Mouse (Mus musculus) hematopoietic stem cell, adult 5-6 weeks (primary cell): Measurements from ENCODE around the gene Apobec2. TPM values are rescaled to one million over a fixed set of nuclear protein-coding genes. Genes with fewer than 3 reads are reported as not detected.

ENCODE experiments used
- ATAC-seq, 2 experiments: fragments of 125-278 bp in 1 of 2; replicated peaks in 1 of 2; 2 replicates each; pipeline ENCODE4 v1.8.0; 2016 to 2017; ENCODE audit warnings: inconsistent platforms in 2 of 2, mild to moderate bottlenecking in 2 of 2, moderate number of reproducible peaks in 2 of 2, low read depth in 1 of 2, moderate TSS enrichment in 1 of 2; ENCODE audit not compliant: low FRiP score in 2 of 2, poor library complexity in 2 of 2, severe bottlenecking in 2 of 2, insufficient read depth in 1 of 2, low TSS enrichment in 1 of 2
- total RNA-seq: library from RNA; stranded (forward); fragments of 172-1452, 232-1000 nt; gene quantifications from 2 replicates; pipeline ENCODE4 v1.2.3, GENCODE M21; 2017

Apobec2 gene
- total RNA-seq, 1 experiment from 2014 or later = not detected

DNA sequence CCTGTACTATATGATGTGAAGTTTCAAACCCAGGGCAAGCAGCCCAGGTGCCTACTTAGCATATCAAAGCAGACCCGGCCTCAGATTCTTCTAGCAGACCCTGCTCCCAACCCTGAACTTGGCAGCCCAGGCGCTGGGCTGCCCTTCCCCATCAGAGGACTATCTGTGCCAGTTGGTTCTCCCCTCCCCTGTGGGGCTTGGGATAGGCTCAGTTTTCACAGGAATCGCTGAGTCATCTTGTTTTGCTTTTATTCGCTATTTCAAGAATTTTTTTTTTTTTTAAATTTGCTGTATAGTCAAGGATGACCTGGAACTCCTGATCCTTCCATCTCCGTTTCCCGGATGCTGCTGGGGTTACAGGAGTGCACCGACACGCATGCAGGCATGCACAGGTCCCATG is 14.9 kb upstream of the Apobec2 start:
- ATAC-seq = no peak

DNA sequence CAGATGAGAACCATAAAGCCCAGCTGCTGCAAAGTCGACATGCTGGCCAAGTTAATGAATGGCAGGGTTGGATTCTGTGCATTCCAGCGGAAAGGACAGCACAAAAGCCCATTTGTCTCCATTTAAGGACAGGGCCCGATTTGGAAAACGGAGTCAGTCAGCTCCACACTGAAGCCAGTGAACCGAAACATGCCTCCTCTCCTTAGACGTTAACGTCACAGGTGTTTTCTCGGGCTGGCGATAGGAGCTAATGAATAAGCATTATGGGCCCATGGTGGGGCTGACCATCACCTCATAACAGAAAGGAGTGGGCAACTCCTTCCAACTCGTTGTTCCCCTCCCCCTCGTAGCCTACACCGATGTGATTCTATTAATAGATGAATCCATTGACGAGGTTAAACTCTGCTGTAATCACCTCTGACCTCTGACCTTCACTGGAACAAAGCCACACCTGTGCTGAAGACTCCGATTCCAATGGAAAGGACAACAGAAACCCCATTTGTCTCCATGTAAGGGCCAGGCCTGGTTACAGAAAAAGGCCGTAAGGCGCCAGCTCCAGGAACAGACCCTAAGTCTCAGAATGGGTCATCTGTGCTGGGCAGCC is 10.9 kb upstream of the Apobec2 start:
- no peak for ATAC-seq

DNA sequence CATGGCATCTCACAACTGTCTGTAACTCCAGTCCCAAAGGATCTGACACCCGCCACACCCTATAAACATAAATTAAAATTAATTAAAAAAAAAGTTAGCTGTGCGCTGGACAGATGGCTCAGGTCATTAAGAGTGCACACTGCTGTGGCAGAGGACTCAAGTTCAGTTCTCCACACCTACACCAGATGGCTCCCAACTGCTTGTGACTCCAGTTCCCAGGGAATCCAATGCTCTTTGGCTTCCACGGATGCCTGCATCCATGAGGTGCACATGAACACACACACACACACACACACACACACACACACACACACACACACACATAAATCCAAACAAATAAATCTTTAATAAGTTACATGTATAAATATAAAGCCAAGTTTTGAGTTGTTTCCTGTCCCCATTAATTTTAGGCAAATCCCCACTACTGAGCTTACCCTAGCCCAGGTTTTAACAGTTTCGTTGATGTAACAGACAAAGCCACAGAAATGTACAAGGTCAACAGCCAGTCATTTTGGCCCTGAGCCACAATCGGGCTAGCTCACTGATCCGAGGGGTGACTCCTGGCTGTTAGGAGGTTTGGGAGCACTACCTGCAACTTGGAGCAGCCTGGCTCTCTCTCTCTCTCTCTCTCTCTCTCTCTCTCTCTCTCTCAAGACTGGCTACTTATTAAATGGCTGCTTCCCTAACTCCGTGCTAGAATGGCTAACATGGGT is 10.2 kb upstream of the Apobec2 start:
- no peak for ATAC-seq

DNA sequence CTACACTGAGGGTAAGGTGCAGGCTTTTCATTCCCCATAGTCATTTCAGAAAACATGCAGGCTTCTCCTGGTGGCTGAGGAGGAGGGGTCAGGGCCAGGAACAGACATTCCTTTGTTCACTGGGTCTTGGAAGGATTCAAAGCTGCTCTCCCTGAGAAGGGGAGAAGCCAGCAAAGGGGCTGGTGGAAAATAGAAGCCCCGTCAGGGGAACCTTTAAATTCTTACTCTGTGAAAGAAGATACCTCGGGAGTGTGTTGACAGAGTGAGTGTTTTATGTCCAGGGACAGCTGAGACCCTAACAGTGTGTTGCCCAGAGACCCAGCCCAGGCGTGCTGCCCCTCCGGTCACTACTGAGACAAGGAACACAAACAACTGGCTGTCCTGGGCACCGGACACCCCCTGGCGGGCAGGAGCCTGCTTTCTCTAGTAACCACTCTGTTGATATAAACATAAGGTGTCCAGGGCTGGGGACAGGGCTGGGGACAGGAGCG is 4.7 kb upstream of the Apobec2 start:
- no peak for ATAC-seq

DNA sequence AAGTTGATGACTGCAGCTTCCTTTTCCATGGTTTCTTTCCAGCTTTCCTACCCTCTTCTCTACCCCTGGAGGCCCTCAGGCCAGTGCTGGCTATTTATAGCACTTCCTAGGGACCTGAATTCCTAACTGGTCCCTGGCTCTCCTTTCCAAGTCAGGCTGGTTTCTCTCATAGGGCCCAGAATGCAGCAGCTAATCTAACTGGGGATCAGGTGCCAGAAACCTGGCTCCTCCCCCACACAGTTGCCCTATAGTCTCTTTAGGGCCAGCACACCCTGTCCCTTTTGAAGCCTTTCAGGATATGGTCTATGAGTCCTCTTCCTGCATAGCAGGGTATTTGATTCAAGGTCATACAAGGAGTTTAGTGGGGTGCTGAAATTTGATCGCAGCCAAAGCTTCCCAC is 3.8 kb upstream of the Apobec2 start:
- ATAC-seq = no peak

DNA sequence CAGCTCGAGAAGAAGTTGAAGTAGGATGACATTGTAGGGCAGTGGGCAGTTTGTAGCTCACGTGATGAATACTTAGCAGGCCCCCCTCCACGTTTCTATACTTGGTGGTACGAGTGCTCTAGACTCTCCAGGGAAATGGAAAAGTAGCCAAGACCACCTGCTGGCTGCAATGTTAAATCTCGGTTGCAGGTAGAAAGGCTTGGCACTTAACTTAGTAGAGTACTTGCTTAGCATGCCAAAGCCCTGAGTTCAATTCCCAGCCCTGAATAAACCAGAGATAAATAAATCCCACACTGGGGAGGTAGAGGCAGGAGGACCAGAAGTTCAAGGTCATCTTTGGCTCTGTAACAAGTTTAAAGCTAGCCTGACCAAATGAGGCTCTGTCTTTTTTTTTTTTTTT is 1.7 kb upstream of the Apobec2 start:
- no peak for ATAC-seq

DNA sequence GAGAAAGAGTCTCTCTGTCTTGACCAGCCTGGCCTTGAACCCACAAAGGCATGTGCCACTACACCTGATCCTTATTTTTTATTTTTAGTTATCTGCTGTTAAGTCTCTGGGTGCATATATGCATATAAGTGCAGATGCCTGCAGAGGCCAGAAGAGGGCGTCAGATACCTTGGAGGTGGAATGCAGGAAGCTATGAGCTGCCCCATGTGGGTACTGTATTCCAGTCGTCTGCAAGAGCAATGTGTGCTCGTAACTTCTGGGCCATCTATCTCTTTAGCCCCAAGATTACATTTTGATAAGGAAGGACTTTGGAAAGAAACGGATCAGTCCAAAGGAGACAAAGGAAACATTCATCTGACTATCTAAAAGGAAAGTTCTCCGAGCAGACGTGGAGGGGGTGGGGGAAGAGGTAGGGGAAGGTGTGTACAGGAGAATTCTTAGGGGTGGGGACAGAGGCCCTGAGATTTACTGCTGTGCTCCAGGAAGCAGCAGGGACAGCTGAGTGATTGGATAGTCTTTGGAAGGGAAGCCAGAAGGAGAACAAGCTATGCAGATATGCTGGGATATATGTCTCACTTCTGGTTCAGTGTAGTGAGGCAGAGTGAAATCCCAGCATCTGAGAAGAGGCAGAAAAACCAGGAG is 1.1 kb upstream of the Apobec2 start:
- ATAC-seq = no peak

DNA sequence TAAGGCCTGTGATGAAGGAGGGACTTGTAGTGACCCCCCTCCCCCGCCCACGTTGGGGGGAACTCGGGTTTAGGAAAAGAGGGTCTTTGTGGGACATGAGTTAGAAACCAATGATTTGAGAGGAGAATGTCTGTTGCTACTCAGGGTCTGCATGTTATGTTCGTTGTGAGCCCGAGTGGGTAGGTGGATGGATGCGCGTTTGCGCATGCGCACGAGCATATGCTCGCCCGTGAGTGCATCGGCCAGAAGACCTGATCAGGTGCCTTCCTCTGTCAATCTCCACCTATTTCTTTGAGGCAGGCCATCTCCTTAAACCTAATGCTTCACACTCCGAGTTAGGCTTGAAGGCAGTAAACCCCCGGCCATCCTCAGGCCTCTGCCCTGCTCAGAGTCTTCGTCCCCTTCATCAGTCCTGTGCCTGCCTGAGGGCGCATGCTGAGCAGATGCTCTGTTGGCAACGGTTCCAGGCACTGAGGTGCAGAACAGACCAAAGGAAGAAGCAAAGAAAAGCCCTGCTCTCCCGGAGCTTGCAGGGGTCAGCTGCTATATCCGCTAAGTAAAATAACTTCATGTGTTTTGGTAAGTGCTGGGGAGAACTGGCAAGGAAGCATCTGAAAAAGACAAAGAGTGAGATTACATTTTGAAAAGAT is 401 bp upstream of the Apobec2 start:
- no peak for ATAC-seq

DNA sequence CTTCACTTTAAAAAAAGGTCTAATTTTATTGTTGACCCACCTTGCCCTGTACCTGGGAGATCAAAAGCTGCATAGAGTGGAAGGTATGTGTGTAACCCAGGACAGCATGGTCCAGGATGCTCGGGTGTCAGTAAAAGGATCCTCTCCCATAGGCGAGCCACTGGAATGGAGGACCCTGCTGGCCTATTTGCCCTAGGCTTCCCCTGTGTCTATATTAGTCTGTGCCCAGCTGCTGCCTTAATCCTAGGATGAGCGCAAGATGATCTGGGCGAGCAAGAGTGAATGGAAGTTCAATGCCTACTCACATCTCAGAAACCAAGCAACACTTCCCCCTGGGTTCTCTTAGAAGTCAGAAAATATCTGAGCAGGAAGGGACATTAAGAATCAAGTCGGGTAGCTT is 1.7 kb downstream of the Apobec2 start:
- ATAC-seq = no peak

DNA sequence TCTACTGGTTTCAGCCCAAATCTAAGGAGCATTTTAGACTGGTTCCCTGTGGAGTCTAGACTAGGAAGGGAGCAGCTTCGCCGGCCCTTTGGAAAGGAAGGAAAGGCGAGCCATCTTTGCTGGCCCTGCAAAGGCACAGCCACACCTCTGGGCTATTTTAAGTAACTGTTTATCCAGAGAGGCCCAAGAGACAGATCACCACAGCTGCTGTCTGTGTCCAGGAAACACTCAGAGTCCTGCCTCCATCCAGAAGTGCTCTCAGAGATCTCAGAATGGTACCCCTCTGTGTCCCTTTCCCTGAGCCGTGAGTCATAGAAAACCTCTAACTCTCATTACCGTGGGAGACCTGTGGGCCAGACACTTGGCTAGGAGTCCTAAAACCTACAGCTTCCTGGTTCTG is 2.3 kb downstream of the Apobec2 start:
- ATAC-seq = no peak

DNA sequence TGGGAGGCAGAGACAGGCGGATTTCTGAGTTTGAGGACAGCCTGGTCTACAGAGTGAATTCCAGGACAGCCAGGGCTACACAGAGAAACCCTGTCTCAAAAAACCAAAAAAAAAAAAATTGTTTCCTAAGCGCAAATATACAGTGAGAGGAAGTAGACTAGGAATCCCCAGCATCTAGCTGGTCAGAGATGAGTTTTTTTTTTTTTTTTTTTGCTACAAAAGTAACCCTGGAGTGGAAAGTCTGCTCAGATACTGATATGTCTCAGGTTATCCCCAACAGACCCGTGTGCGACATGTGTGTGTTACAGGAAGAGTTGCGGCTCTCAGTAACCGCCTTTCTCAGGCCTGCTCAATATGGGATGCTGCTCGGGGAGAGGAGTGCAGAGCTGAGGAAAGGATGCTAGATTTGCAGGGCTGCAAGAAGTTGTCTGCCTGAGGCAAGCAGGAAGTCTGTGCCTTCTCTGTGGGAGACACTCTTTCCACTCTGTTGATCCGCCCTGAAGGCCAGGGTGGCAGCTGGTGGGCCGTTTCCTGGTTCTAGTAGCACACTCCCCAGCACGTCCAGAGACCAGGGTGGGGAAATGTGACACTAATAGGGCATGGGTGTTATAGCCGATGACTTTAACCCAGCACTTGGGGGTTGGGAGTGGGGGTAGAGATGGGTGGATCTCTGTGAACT is 4.7 kb downstream of the Apobec2 start:
- ATAC-seq = peak; percentile 18 to 36; a peak in 2 of 4 replicates

DNA sequence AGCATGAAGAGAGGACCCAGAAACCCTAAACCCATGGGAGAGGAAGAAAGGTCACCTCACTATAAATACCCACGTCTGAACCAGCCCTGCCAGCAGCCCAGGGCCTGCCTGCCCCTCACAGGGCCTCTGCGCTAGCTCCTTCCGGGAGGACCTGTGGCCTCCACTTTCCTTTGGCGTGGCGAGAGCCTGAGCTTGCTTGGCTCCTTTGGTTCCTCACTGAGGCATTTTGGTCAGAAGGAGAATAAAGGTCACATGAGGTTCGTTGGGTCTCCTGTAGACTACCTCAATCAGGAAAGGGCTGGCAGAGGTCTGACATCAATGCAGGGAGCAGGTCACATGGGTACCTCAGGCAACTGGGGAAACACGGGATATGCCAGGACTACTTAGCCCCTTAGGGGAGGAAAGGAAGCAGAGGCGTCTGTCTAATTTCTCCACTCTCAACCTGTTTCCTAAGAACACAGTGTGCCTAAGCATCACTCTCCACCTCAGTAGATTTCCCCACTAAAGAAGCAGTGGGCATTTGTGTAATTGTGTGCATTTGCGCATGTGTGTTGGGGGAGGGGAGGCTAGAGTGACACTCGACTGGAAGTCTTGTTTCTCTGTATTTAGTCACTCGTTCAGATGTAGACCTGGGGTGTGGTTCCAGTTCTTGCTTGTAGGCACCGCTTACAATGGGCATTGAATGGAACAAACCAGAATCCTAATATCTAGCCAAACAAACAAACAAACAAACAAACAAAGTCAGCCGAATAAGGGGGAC is 5.6 kb downstream of the Apobec2 start:
- peak; percentile 14 to 25; a peak in 3 of 4 replicates for ATAC-seq

DNA sequence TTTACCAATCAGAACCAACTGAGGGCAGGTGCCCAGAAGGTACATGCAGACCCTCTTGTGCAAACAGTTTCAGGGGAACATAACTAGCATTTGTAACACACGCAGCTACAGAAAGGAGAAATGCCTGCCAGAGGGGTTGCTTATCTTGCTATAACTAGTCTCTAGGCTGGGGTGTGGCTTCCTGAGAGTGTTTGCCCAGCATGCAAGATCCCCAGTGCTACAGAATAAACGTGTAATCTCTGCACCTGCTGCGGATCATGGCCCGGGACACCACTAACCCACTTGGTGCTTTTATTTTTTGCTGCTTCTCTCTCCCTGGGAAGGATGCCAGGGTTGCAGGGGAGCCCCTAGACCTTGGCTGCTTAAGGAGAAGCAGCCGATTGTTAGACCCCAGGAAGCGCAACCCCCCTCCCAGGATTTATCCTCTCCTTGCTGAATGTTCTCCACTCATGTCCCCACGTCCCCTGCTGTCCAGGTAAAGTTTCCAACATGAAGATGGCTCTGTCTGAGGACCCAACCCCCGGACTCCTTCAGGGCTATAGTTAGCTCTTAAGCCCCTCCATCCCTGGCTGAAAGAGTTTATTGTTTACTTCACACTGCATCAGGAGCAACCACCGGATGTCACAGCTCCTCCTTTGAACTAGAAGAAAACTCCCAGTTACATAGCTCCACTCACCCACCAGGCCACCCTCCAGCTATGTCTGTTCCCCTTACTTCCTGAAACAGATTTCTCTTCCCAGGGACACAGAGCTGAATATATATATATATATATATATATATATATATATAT is 6.7 kb downstream of the Apobec2 start:
- ATAC-seq = peak; percentile 58 to 66; a peak in 3 of 4 replicates

DNA sequence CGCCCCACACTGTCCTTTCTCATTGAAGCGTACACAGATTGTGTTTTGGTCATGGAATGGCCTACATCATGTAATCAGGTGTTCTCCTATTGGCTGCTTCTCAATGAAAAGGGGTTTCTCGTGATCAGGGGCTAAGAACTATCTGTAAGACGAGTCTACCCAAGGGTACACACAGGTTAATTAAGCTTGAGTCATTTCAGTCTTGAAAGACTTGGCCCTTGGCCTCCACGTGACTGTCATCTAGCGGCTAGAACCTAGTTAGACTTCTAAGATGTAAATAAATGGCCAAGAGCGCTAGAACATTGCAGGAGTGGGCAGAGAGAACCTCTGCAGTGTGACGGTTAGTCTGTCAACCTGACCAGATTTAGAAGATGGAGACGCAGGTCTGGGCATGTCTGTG is 8.5 kb downstream of the Apobec2 start:
- ATAC-seq = no peak

DNA sequence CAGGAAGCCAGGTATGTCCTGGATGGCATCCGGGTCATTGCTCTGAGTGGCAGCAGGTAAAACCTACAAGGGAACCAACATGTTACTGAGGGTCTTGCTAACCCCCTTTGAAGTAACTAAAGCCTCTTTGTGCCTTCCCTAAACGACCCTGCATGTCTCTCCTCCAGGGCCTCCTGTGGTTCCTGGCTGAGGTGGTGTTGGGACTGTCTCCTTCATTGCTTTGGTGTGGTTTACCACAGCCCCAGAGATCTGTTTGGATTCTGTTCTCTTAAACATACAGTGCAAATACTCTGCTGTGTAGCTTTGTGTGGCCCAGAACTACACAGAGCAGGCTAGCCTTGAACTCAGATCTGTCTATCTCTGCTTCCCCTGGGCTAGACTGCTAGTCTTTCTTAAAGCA is 13.2 kb downstream of the Apobec2 start:
- ATAC-seq = no peak

DNA sequence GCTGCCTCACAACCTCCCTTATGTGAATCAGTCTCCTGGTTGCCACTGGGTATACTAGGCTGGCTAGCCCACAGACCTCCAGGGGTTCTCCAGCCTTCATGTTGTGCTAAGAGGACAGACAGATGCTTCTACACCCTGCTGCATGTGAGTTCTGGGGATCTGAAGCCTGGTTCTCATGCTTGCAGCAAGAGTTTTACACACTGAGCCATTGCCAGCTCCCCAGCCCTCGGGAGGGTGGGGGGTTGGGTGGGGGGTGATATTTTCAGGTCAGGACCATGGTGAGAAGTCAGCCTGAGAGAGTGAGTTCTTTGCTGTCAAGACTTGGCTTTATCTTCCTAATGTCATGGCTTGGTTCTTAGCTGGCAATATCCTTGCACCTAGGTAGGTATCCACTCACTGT is 13.9 kb downstream of the Apobec2 start:
- no peak for ATAC-seq
